Mouse (Mus musculus): ENCODE data around the gene Fmnl2.

GRCm38 (mm10) chr2:52913746-52914145, 56.1 kb downstream of the Fmnl2 start:
- no peak for TF ChIP-seq CTCF (IDR thresholded peaks at IDR 0.05; ENCODE audit: extremely low read depth, insufficient read depth, insufficient read length, insufficient replicate concordance)
- TF ChIP-seq POLR2A (IDR thresholded peaks at IDR 0.05; ENCODE audit: low read depth, low read length), result no peak
